Mouse (Mus musculus) embryonic fibroblast, embryonic 13.5 days (primary cell): ENCODE measurements at regions not wholly inside any gene's neighbourhood (a gene's known extent, or its start where the extent isn't known, plus 50 kb on each side); places are given as distances from the start of the nearest gene placed in this dataset.

Experiments used
- CTCF ChIP-seq: IDR thresholded peaks from 2 replicates; pipeline ENCODE4 v1.5.1; 2011; ENCODE audit warnings: mild to moderate bottlenecking, control low read depth, low read length, moderate library complexity, borderline replicate concordance; ENCODE audit not compliant: insufficient read depth
- POLR2A ChIP-seq: IDR thresholded peaks from 2 replicates; pipeline ENCODE4 v1.6.1; 2011; ENCODE audit warnings: low read depth, mild to moderate bottlenecking, control low read depth, low read length, moderate library complexity

DNA sequence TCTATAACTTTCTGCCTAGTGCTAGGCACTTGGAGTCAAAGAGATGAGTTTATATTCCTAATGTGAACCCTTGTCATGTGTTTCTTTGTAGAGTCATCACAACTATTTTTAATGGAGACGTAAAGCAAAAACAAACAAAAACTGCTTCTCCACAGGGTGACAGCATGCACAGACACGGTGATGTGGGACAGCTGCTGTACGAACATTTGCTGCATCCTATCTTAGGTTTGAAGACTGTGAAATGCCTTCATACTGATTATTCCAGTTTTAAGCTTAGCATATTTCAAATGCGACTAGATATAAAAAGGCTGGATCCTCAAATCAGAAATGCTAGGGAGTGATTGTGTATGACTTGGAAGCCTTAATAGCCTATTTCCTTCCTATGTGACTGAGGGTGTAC is 187.3 kb upstream of the Eci2 start:
- TF ChIP-seq POLR2A, result no peak
- TF ChIP-seq CTCF, result no peak
